In genomic region chr7:80897721-80898120, GRCm38 (mm10) we compare ENCODE assay signal across 18 mouse cellular contexts.
"Had no signal": no experiment of that assay in that cellular context is flagged by ENCODE, and none has a peak within 500 bp of the region (broad histone marks: within the 10 kb centered on the region; RNA-seq: fewer than 3 reads in every experiment).

No protein-coding gene starts in this region.

- H3K4me3 ChIP-seq: midbrain, embryonic 13.5 days; myocyte; neural tube, embryonic 13.5 days; neural tube, embryonic 15.5 days had no signal

- H3K27me3 ChIP-seq: megakaryocyte, embryonic 14.5 days; midbrain, embryonic 13.5 days; neural tube, embryonic 13.5 days; neural tube, embryonic 15.5 days had no signal

- H3K9me3 ChIP-seq: megakaryocyte, embryonic 14.5 days; midbrain, embryonic 13.5 days; neural tube, embryonic 13.5 days; neural tube, embryonic 15.5 days had no signal

- H3K9ac ChIP-seq: lung, embryonic 14.5 days; midbrain, embryonic 13.5 days; neural tube, embryonic 13.5 days; neural tube, embryonic 15.5 days had no signal

- DNase-seq: lung, adult 18-20 months; lung, embryonic 14.5 days; lung, postnatal 10 days; lung, postnatal 4 days; retina, postnatal 1 day; right cerebral cortex, postnatal 25 days; right cerebral cortex, postnatal 4 days; spleen, adult 18-20 months; thymus, adult 18-20 months; thymus, postnatal 14 days; thymus, postnatal 36 days had no signal

- H3K27ac ChIP-seq: midbrain, embryonic 13.5 days; neural tube, embryonic 13.5 days; neural tube, embryonic 15.5 days had no signal

- ATAC-seq: midbrain, embryonic 13.5 days; midbrain, embryonic 16.5 days had no signal

- H3K4me2 ChIP-seq: lung, embryonic 14.5 days; midbrain, embryonic 11.5 days; midbrain, embryonic 13.5 days; neural tube, embryonic 13.5 days; neural tube, embryonic 15.5 days had no signal
